Mouse (Mus musculus) heart, postnatal 36 days (tissue): ENCODE data around the gene Gm4353. TPM values are rescaled to one million over a fixed set of nuclear protein-coding genes. Genes with fewer than 3 reads are reported as not detected.
"Not testable (repeated sequence)": the region's sequence is repeated elsewhere in the genome, so short reads cannot be mapped to it uniquely, and the experiment has no call there.

Source experiments
- DNase-seq, 2 experiments: peaks; one replicate each; pipeline ENCODE4 v3.0.0; 2021 to 2022
- intact Hi-C: fragments of 180-260 bp; cut with DNase I; formaldehyde crosslinking; loops from one replicate; pipeline ENCODE4 v1.15.1; 2025
- total RNA-seq, 2 experiments: library from RNA; stranded (reverse); gene quantifications; 2 replicates each; pipeline ENCODE4 v1.2.3; 2021

The Gm4353 gene
- 1 to 10 TPM; 1.3 TPM for total RNA-seq

DNA sequence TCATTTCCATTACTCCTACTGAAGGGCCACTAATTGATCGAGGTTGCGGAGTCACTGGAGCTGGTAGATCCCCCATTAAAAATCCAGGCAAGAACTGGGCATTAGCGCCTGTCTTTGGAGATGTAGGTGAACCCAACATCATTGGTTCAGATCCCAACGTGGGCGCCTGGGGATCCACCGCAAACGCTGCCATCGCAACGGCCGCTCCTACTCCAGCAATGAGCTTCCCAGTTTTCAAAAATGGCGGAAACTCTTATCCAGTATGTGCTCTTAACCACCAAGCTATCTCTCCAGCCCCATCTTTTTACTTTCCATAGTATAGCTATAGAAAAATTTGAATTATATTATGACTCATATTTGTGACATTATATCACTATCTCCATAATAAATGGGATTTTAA is at the start of gene Gm4353:
Gene Gm4353 (minus strand): TSS at position 270 of the 400 bp plus-strand sequence.
- intact Hi-C loops, DNase-seq: not testable (repeated sequence)

DNA sequence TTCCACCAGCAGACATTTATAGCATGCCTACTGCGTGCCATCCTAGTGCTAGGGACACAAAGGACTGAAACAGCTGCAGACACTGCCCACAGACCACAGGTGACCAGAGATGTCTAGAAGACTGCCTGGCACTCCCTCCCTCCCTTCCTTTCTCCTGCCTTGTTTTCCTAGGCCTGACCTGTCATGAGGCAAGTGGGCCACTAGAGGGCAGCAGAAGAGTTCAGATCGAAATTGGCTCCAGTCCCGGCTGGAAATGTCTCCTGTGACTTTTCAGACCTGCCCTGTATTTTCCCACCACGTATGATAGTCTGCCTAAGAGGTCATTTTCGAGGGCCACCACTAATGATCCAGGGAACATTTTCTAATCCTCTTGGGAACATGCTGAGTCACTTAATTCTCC is 47.6 kb upstream of the Gm4353 start:
- intact Hi-C loops: loop anchor here (2.0 to 5.0 kb wide), 3 partner anchors 29 to 190 kb away; no protein-coding TSS in a partner anchor
- peak; percentile 79 to 82 for DNase-seq

DNA sequence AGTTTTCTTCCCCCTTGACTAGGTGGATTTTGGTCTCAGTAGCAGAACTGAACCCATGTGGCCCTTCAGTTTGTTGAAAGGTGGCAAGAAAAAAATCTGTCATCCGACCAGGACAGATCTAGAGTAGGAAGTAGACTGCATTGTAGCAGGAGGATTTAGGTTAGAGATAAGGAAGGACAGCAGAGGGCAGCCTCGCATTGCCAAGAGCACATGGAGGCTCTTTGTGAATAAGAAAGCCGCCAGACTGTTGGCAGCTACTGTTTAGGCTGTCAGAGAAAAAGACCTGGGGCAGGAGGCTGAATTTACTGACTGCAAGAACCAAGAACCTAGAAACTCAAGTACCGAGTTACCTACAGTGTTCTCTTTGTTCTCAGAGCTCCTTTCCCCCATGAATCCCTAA is 47.0 kb upstream of the Gm4353 start:
- intact Hi-C loops: loop anchor here (5.0 kb wide), 1 partner anchor 191 kb away; no protein-coding TSS in a partner anchor
- DNase-seq: no peak

DNA sequence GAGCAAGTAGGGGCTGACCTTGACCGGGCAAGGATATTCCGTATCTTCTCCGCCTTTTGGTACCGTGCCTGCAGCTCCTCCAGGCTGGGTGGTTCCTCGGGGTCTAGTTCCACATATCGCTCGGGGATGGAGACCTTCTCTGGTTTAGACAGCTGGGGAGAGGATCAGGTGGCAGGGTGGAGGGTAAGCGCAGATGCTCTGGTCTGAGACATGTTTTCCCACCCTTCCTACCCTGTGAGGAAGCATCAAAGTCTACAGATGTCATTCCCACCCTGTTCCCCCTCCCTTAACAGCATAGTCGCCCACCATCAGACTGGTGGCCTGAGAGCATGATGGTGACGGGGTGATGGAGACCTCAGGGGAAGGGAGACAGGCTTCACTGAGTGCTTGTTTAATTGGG is 44.9 kb upstream of the Gm4353 start:
- no peak for DNase-seq
- intact Hi-C loops: no loop called here

DNA sequence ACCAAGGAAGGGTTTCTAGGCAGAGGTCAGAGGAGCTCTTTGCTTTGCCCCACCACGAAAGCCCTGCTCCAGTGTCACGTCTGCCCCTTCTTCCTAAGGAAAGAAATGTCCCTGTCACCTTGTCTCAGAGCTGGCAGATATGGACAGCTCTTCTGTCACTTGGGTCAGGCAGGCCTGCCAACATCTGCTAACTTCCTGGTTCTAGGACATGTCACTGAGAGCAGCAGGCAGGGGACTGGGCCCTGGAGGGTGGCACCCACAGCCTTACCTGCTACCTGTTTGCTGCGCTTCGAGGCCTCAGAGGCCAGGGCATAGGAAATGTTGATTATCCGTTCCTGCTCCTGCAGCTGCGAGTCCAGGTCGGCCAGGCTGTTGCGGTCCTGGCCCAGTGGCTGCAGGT is 43.9 kb upstream of the Gm4353 start:
- no peak for DNase-seq
- intact Hi-C loops: no loop called here

DNA sequence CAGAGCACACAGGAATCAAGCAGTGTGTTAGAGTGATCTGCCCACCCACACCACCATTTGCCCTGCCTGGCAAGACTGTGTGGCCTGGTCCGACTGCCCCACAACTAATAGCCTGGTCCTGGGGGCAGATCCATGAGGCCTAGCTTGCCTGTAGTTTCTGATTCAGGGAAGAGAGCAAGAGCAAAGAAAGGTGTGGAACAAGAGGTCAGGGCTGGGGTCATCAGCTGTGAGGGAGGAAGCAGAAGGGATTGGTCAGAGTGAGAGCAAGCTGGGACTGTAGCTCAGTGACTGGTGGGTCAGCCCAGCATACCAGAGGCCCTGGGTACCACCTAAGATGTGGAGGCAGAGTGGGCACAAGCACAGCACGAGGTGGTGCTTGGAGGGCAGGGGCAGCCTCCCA is 42.6 kb upstream of the Gm4353 start:
- no peak for DNase-seq
- intact Hi-C loops: no loop called here

DNA sequence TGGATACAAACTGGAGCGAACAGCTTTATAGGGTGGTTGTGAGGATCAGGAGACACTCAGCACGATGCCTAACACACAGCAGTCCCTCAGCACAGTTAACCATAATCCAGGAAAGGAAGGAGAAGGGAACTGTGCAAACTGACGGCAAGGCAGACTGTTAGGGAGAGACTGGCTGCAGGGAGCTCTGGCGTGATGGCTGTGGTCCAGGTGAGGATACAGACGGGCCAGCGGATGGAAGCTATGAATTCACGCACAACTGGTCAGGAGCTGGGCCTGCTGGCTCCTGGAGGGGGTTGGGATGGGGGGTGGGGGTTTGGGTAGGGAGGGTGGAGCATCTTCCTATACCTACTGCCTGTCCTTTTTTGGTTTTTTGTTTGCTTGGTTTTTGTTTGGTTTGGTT is 41.2 kb upstream of the Gm4353 start:
- DNase-seq: no peak
- intact Hi-C loops: no loop called here

DNA sequence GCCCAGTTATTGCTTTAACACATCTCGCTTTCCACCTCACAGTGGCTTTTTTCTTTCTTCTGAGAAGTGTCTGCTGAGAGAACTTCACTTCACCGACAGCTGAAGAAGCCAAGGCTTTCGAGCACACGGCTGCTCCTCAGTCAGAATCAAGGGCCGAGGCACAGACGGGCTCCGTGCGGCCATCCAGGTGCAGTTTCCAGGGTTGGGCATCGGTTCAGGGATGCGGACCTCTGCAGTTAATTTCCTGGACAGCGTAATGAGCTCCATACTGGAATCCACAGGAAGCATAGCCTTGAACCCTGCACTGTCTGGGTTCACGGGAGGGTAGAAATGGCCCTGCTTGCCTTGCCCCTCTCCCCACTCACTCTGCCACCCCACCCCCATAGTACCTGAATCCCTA is 39.6 kb upstream of the Gm4353 start:
- DNase-seq: no peak
- intact Hi-C loops: no loop called here

DNA sequence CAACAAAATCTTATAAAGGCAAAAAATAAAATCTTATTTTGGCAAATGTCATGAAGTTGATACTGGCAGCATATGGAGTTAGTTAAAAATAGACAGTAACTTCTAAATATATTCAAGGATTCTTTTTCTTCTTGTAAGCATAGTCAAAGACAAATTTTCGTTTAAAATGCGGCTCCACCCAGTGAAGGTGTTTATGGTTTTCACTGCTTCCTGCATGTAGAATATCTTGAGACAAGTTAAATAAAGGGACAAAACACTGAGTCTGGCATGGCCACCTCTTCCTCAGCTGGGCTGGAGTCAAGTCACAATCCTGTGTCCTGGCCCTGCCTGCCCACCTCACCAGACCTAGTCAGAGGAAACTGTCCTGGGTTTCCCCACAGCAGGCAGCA is 39.2 kb upstream of the Gm4353 start:
- intact Hi-C loops: no loop called here

DNA sequence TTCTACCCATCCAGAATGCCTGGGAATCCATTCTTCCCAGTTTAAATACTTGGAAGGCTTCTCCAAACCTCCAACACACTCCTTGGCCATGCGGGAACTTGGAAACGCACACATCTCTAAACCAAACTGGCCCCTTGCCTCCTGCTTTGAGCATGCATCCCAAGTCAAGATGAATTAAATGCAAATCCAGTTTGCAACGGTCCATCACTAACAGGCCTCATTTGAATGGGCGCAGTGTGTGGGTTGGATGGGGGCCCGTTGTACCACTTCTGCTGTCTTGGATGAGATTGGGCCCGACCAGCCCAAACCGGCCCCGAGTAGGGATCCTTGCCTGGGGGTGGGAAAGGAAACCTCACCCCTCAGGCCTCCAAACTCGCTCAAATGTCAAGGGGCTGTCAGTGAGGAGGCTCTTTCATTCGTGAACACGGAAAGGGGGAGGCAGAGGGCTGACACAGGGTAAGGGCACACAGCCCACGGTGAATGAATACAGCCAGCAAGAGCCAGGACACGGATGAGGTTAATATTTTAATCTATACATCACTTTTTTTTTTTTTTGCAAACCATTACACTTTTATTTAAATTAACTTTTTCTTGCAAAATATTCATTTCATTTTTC is 38.7 kb upstream of the Gm4353 start:
- intact Hi-C loops: no loop called here
- no peak for DNase-seq

More for the DNA sequence above, 39.2 kb upstream of the Gm4353 start:
- DNase-seq: no peak

DNA sequence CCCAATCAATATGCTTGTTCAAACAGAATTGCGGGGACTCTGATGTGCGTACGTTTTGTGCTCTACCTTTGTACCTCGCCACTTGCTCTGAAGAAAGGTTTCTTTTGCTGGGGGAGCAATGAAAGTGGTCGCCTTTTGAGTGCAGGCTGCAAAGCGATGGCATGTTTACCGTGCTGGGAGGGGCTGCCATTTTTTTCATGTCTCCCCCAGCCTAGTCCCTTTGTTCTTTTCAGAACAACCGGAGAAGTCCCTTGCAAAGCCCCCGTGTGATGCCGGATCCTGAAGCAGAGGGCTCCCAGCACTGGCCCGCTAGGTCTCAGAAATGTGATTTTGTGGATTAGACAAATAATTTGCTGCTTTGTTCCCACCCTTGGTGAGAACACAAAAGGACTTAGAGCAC is 36.8 kb upstream of the Gm4353 start:
- intact Hi-C loops: no loop called here
- DNase-seq: no peak

DNA sequence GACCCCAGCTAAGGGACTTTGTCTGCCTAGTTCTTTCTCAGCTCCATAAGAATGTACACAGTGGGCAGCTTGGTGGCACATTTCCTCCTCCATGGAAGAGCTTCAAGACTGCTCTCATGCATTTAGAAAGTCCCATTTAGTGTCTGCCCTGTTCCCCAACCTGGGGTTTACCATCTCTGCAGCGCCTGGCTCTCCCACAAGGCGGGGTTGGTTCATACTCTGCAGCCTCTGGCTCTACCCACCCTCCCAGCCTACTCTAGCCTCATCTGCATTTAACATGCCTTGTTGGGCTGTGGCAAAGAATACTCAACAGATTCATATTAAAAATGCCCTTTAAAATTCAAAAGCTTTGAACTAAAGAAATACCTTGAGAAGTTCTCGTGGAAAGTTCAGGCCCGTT is 36.3 kb upstream of the Gm4353 start:
- no peak for DNase-seq
- intact Hi-C loops: no loop called here

DNA sequence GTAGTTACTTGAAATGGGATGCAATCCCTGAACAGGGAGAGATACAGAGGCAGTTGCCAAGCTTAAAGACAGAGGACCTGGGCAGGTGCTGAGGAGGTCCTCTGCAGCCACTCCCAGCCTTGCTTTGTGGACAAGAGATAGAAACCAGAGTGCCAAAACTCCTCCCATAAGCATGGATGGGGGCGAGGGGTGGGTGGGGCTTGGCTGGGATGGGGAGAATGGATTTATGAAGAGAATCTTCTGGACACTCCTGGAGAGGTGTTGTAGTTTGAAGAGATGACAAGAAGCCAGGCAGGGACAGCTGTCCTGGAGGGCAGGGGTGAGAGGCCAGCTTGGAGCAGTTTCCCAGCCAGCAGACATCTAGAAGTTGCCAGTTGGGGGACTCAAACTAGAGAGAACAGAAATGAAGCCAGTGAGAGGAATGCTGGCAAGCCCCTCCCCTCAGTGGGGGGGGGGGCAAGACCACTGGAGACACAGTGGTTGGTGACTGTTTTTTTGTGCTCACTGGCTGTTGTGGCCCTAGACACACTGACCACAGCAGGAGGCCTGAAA is 34.9 kb upstream of the Gm4353 start:
- no peak for DNase-seq
- intact Hi-C loops: no loop called here

DNA sequence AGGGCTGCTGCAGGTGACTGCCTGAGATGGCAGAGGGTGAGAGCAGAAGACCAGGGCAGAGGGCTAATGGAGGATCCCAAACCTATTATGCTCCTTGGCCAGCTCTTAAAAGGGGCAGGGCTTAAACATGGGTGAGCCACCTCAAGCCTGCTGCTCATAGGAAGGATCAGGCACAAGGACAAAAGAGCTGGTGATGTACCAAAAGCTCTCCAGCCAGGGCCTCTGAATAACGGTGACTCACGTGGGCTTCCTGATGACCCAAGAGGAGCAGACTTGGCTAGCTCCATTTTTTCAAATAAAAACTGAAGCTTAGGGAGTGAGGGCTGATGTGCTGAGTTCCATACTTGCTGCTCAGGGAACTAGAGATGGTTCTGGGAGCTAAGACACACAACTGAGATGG is 31.6 kb upstream of the Gm4353 start:
- DNase-seq: no peak
- intact Hi-C loops: no loop called here

DNA sequence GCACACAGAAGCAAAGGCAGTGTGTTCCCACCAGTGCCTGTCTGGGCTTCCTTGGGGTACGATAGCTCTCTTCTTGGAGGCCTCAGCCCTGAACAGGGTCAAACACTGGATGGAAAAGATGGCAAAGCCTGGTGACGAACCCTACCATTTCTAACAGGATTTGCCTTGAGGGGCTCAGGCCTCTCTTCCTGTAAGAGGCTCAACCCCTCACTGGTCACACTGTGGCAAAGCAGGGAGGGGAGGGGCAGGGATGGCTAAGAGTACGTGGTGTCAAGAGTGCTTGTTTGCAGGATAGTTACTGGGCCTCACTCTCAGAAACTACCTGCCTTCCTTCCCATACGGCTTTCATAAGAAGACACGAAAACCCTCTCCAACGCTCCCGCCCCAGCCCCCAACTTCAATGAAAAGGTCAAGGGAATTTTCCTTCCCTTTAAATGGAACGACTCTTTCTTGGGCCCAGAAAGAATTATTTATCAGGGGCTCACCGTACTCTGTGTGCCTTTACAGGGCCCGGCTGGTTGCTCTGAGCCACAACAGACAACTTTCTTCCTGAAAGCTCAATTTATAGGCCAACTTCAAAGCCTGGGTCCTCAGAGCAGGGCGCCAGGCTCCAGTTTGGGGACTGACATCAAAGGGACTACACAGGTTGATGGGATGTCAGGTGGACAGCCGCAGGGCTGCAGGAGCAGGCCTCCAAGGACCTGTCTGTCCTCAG is 30.9 kb upstream of the Gm4353 start:
- intact Hi-C loops: no loop called here
- no peak for DNase-seq

DNA sequence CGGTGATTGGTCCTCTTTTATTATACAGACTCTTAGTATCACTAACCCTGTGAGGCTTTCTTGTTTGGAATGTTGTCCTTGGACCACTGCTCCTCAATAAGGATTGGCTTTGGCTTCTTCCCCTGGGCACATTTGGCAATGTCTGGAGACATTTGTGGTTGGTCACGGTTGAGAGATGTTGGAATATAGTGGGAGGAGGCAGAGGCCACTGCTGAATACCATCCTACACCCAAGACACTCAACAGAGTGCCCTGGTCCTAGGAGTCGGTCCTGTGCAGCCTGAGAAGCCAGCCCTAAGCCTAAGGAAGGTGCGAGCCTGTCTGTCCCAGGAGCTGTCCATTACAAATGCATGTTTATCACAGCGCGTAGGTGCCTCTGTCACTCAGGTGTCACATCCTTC is 27.1 kb upstream of the Gm4353 start:
- DNase-seq: no peak
- intact Hi-C loops: no loop called here

DNA sequence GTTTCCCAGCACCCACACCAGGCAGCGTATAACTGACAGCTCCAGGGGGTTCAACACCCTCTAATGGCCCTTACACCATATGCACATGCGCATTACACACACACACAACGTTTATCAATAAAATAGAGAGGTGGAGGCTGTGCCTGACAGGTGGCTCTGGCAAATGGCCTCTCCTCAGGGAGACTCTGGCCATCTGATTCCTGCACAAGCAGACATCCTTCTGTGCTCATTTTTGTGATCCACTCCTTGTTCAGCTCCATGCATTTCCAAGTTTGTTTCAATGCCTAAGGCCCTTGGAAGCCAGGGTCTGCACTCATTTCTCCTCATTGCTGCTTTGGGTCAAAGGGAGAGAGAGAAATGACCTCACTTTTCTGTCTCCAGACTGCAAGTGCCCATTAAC is 26.2 kb upstream of the Gm4353 start:
- no peak for DNase-seq
- intact Hi-C loops: no loop called here

DNA sequence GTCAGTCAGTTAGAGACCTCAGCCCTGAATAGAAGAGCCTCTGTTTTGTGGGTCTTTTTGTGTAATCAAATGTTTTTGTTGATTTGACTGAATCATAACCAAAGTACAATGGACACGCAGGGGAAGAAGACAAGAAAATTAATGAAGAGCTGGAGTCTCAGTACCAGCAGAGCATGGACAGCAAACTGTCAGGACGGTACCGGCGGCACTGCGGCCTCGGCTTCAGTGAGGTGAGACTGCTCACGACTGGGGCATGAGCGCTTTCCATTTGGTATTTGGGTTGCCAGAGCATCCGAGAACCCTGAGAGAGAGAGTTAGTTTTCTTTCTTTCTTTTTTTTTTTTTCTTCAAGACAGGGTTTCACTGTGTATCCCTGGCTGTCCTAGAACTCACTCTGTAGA is 18.7 kb upstream of the Gm4353 start:
- intact Hi-C loops: no loop called here
- DNase-seq: no peak

DNA sequence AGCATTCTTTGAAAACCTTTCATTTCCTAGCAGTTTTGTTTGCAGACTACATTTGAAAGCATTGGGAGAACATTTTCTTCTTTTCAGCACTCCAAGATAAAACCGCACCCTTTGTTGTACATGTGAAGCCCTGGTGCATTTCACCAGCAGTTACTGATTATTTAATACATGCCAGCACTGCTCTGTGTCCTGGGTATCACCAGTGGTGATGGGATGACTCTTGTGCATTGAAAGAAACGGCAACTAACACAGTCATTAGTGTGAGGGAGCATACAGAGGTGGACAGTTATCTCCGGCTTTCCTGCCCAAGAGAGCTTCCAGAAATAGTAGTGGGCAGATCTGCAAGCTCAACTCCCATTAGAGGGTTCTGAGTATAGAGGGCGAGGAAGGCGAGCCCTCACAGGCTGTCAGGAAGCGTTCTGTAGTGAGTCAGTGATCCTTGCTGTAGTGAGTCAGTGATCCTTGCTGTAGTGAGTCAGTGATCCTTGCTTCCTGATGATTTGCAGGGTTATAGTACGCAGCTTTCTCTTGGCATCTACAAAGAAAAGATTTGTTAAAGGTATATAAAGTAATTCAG is 15.6 kb upstream of the Gm4353 start:
- peak in 1 of 2 experiments; percentile 11 for DNase-seq
- intact Hi-C loops: no loop called here

DNA sequence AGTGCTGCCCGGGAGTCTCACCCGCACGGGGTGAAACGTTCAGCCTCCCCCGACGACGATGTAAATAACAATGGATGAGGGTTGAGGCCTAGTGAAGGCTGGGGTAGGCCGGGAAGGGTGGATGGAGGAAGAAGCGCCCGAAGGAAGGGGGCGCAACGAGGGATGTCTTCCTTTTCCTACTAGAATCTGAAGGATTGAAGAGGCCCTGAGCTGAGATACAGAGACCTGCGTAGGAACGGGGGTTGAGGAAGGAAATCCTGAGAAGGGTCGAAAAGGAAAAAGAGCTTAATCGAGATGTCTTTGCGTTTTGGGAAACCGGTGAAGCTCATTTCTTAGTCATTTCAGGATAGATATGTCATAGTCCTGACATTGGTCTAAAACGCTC is 9.0 kb upstream of the Gm4353 start:
- intact Hi-C loops: no loop called here
- DNase-seq: no peak

DNA sequence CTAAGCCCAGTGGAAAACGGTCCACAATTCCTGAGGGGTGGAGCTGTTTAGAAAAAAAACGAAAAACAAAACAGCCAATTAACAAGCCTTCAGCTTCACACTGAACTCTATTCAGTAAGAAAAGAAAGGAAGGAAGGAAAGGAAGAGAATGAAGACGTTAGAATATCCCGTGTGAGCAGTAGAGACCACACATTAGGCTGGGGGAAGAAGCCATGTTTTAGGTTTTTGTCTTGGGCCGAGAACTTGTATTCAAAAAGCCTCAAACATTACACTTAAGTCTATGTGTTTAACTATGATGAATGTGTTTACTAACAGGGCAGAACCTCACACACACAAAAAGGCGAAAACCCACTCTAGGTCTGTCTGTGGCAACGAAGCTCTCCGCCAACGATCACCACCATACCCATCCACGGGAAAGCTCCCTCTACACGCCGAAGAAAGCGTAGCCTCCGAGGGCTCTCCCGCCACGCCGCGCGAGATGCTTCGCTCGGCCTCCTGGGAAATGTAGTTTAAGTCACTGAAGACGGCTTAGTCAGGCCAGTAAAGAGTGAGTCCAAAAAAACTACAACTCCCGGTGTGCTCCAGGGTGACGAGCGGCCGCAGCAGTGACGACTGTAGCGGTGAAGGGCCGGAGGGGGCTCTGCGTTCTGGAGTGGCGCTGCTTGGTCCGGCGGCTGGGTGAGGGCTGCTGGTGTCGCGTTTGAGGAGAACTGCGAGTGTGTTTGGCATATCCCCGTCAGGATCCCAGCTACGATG is 8.5 kb upstream of the Gm4353 start:
- intact Hi-C loops: no loop called here
- peak; percentile 87 to 93 for DNase-seq
